Comparison of ENCODE assay signal across 1 mouse cellular context in the genomic region with DNA sequence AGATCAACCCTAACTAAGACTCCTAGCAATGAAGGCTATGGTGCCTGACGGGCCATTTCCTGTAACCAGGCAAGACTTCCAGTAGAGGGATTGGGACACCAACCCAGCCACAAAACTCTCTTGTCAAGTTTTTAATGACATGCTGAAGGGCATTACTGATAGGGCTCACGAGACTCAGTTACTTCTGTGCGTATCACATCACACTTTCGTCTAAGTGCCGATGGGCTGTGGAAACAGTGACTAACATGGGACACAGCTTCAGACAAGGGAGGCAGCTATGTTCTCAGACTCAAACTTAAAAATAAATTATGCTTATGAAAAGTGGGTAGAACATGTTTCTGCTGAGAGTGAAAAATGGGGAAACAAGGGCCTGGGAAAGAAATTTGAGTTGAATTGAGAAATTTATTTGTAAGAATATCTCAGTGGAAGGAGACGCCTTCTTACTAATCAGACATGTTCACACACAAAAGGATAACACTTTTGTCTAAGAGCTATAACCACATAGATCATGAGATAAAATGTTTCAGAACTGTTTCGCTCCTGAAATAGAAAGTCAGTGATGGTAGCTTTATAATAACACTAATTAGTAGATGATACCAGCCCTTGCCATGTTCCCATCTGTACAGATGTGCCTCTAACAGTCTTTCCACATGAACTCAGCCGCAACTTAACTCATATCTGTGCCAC.
TF ChIP-seq lines count a peak whose summit lies in the region.

No protein-coding gene starts in this region.

TF ChIP-seq in CH12.LX, 34 proteins besides CTCF, POLR2A, EP300 and RAD21 (continued from another document):
- peak; percentile 81 for TF ChIP-seq ETS1 (conservative IDR thresholded peaks at IDR 0.05; ENCODE audit: low read depth, low read length)
